ENCODE assay signal across 9 mouse cellular contexts in genomic region chr1:89072143-89072990, GRCm38 (mm10). TPM values are rescaled to one million over a fixed set of nuclear protein-coding genes. Genes with fewer than 3 reads are reported as not detected.
DNase-seq lines count a peak whose midpoint lies in the region; ATAC-seq lines count a peak whose summit lies in the region.
"Had no signal": no experiment of that assay in that cellular context is flagged by ENCODE, and none has a peak within 500 bp of the region (broad histone marks: within the 10 kb centered on the region; RNA-seq: fewer than 3 reads in every experiment).

No protein-coding gene starts in this region.

- peak overlapping the region; percentile 88 for H3K4me3 ChIP-seq in forebrain, embryonic 13.5 days
- H3K4me3 ChIP-seq in kidney, embryonic 16.5 days (ENCODE audit: low read length): peak overlapping the region; percentile 95
- H3K4me3 ChIP-seq in neural tube, embryonic 11.5 days (ENCODE audit: low read depth, low read length): peak overlapping the region; percentile 94
- H3K4me3 ChIP-seq: erythroblast, embryonic 14.5 days had no signal

- no peak for ATAC-seq in forebrain, embryonic 13.5 days
- ATAC-seq in kidney, embryonic 16.5 days (ENCODE audit: low FRiP score, low TSS enrichment): no peak
- no peak for ATAC-seq in neural tube, embryonic 11.5 days (ENCODE audit: insufficient read depth, low FRiP score, low TSS enrichment)

- DNase-seq in kidney, adult 11 months: peak; percentile 45
- DNase-seq in kidney, postnatal 10 days: no peak
- DNase-seq in neural tube, embryonic 11.5 days (ENCODE audit: low spot score): peak; percentile 30
- no peak for DNase-seq in T-cell, adult 2 months (ENCODE audit: low spot score)
- no peak for DNase-seq in spleen, adult 18-20 months
- no peak for DNase-seq in layer of hippocampus, postnatal 36 days

- H3K4me2 ChIP-seq in forebrain, embryonic 13.5 days: peak overlapping the region; percentile 77
- H3K4me2 ChIP-seq in kidney, embryonic 16.5 days (replicated peaks; ENCODE audit: low read depth, low read length): peak overlapping the region; percentile 71
- H3K4me2 ChIP-seq in neural tube, embryonic 11.5 days (ENCODE audit: low read depth): peak overlapping the region; percentile 74

- 2% methylated on average over 14 of the region's 14 CpGs for WGBS in forebrain, embryonic 13.5 days
- 15% methylated on average over 14 of the region's 14 CpGs for WGBS in kidney, embryonic 16.5 days
- WGBS in neural tube, embryonic 11.5 days: 7% methylated on average over 14 of the region's 14 CpGs

- H3K27ac ChIP-seq in forebrain, embryonic 13.5 days: peak overlapping the region; percentile 78
- H3K27ac ChIP-seq in kidney, embryonic 16.5 days (ENCODE audit: low read length): peak overlapping the region; percentile 87
- H3K27ac ChIP-seq in neural tube, embryonic 11.5 days (ENCODE audit: low read depth, low read length): no peak overlapping the region

- H3K36me3 ChIP-seq in forebrain, embryonic 13.5 days (ENCODE audit: poor library complexity, severe bottlenecking): no peaks in the 10 kb centered on the region
- no peaks in the 10 kb centered on the region for H3K36me3 ChIP-seq in kidney, embryonic 16.5 days (ENCODE audit: insufficient read depth, low read length)
- H3K36me3 ChIP-seq in neural tube, embryonic 11.5 days (ENCODE audit: control insufficient read depth, insufficient read depth, low read length): no peaks in the 10 kb centered on the region

- H3K9ac ChIP-seq in forebrain, embryonic 13.5 days: peak overlapping the region; percentile 80
- H3K9ac ChIP-seq in kidney, embryonic 16.5 days (replicated peaks; ENCODE audit: low read length): peak overlapping the region; percentile 96
- H3K9ac ChIP-seq in neural tube, embryonic 11.5 days (ENCODE audit: low read length): peak overlapping the region; percentile 92

- H3K9me3 ChIP-seq in forebrain, embryonic 13.5 days (replicated peaks): no peaks in the 10 kb centered on the region
- 0 out of 2 replicates have a peak, but pooled peaks cover 5% of the 10 kb centered on the region for H3K9me3 ChIP-seq in kidney, embryonic 16.5 days (ENCODE audit: low read length)
- H3K9me3 ChIP-seq in neural tube, embryonic 11.5 days (ENCODE audit: control insufficient read depth, low read length): no peaks in the 10 kb centered on the region

- peaks cover 46% of the 10 kb centered on the region for H3K4me1 ChIP-seq in forebrain, embryonic 13.5 days
- peaks cover 47% of the 10 kb centered on the region for H3K4me1 ChIP-seq in kidney, embryonic 16.5 days (ENCODE audit: insufficient read depth, low read length)
- H3K4me1 ChIP-seq in neural tube, embryonic 11.5 days (ENCODE audit: control insufficient read depth, insufficient read depth, low read length): peaks cover 18% of the 10 kb centered on the region

- H3K27me3 ChIP-seq in forebrain, embryonic 13.5 days: no peaks in the 10 kb centered on the region
- no peaks in the 10 kb centered on the region for H3K27me3 ChIP-seq in kidney, embryonic 16.5 days (ENCODE audit: insufficient read depth, low read length)
- H3K27me3 ChIP-seq in neural tube, embryonic 11.5 days (ENCODE audit: control insufficient read depth, insufficient read depth, low read length): no peaks in the 10 kb centered on the region

RNA-seq across cellular contexts. Expression of gene Sh3bp4, which starts 2.2 kb away (rescaled TPM):
- 16.1 and 18.4 TPM in 2 replicates for polyA plus RNA-seq in forebrain, embryonic 13.5 days (2015; fragmentation: Nextera tagmentation; extraction: Ambion mirVana)
- polyA plus RNA-seq in kidney, embryonic 16.5 days (2015; fragmentation: Nextera tagmentation; extraction: Ambion mirVana): 29.1 and 29.8 TPM in 2 replicates
- polyA plus RNA-seq in neural tube, embryonic 11.5 days (2014; fragmentation: Nextera tagmentation; extraction: Ambion mirVana): 31.0 and 35.9 TPM in 2 replicates
- 10 to 100 TPM; 23.8 to 24.0 TPM for total RNA-seq in layer of hippocampus, postnatal 36 days (2021)
- polyA plus RNA-seq: erythroblast, embryonic 14.5 days had no signal

Comparison
In these comparisons a context has a peak if more than half of its experiments do, and no peak if none do; other contexts are left out.
1. DNase-seq: peak in kidney, adult 11 months (single experiment) and neural tube, embryonic 11.5 days (single experiment); none in kidney, postnatal 10 days (single experiment), T-cell, adult 2 months (single experiment), spleen, adult 18-20 months (0 of 2) and layer of hippocampus, postnatal 36 days (0 of 2).
2. Peak in every context shown above with its lines, with median percentiles within 50 percentile points of each other: H3K4me2 ChIP-seq, H3K4me3 ChIP-seq and H3K9ac ChIP-seq.